Mouse (Mus musculus): ENCODE results near the gene Zfp367.

The Zfp367 gene

GRCm38 (mm10) chr13:64153083-64153682 lies at the start of gene Zfp367:
TSS of gene Zfp367 (minus strand) at chr13:64153202.
- DNase-seq (ENCODE audit: low spot score): peak; percentile 99

- DNase-seq (ENCODE audit: low spot score): no peak
Measured at GRCm38 (mm10) chr13:64200911-64201310, 47.9 kb upstream of the Zfp367 start.

GRCm38 (mm10) chr13:64198310-64198709 lies 45.3 kb upstream of the Zfp367 start:
- no peak for DNase-seq (ENCODE audit: low spot score)

- no peak for DNase-seq (ENCODE audit: low spot score)
Measured at GRCm38 (mm10) chr13:64197899-64198298, 44.9 kb upstream of the Zfp367 start.

- no peak for DNase-seq (ENCODE audit: low spot score)
Measured at GRCm38 (mm10) chr13:64187065-64187464, 34.1 kb upstream of the Zfp367 start.

GRCm38 (mm10) chr13:64186516-64186915 lies 33.5 kb upstream of the Zfp367 start:
- DNase-seq (ENCODE audit: low spot score): no peak

- DNase-seq (ENCODE audit: low spot score): no peak
Measured at GRCm38 (mm10) chr13:64185586-64185985, 32.6 kb upstream of the Zfp367 start.

GRCm38 (mm10) chr13:64185176-64185575 lies 32.2 kb upstream of the Zfp367 start:
- DNase-seq (ENCODE audit: low spot score): no peak

GRCm38 (mm10) chr13:64184361-64184760 lies 31.4 kb upstream of the Zfp367 start:
- no peak for DNase-seq (ENCODE audit: low spot score)

- DNase-seq (ENCODE audit: low spot score): no peak
Measured at GRCm38 (mm10) chr13:64183583-64183982, 30.6 kb upstream of the Zfp367 start.

- DNase-seq (ENCODE audit: low spot score): no peak
Measured at GRCm38 (mm10) chr13:64182091-64182490, 29.1 kb upstream of the Zfp367 start.

- DNase-seq (ENCODE audit: low spot score): peak; percentile 41
Measured at GRCm38 (mm10) chr13:64180888-64181287, 27.9 kb upstream of the Zfp367 start.

GRCm38 (mm10) chr13:64180300-64180699 lies 27.3 kb upstream of the Zfp367 start:
- no peak for DNase-seq (ENCODE audit: low spot score)

GRCm38 (mm10) chr13:64178746-64179652 lies 26.0 kb upstream of the Zfp367 start:
- no peak for DNase-seq (ENCODE audit: low spot score)

- DNase-seq (ENCODE audit: low spot score): no peak
Measured at GRCm38 (mm10) chr13:64178000-64178399, 25.0 kb upstream of the Zfp367 start.

GRCm38 (mm10) chr13:64169746-64170145 lies 16.7 kb upstream of the Zfp367 start:
- no peak for DNase-seq (ENCODE audit: low spot score)

GRCm38 (mm10) chr13:64163147-64163715 lies 10.2 kb upstream of the Zfp367 start:
- DNase-seq (ENCODE audit: low spot score): no peak

- peak; percentile 61 for DNase-seq (ENCODE audit: low spot score)
Measured at GRCm38 (mm10) chr13:64162626-64163025, 9.6 kb upstream of the Zfp367 start.

- DNase-seq (ENCODE audit: low spot score): no peak
Measured at GRCm38 (mm10) chr13:64161916-64162611, 9.1 kb upstream of the Zfp367 start.

- DNase-seq (ENCODE audit: low spot score): peak; percentile 99
Measured at GRCm38 (mm10) chr13:64161548-64161915, 8.5 kb upstream of the Zfp367 start, which contains the start of gene Habp4. TSS of gene Habp4 (plus strand) at chr13:64161824.

GRCm38 (mm10) chr13:64156966-64157365 lies 4.0 kb upstream of the Zfp367 start:
- peak; percentile 14 for DNase-seq (ENCODE audit: low spot score)

GRCm38 (mm10) chr13:64155171-64155571 lies 2.2 kb upstream of the Zfp367 start:
- peak; percentile 74 for DNase-seq (ENCODE audit: low spot score)
